In genomic region chr1:37427144-37427875, GRCm38 (mm10) we compare ENCODE assay signal across 17 mouse cellular contexts. TPM values are rescaled to one million over a fixed set of nuclear protein-coding genes. Genes with fewer than 3 reads are reported as not detected.
DNase-seq lines count a peak whose midpoint lies in the region; TF ChIP-seq lines count a peak whose summit lies in the region.
"Had no signal": no experiment of that assay in that cellular context is flagged by ENCODE, and none has a peak within 500 bp of the region (broad histone marks: within the 10 kb centered on the region; RNA-seq: fewer than 3 reads in every experiment).

No protein-coding gene starts in this region.

- no peaks in the 10 kb centered on the region for H3K27me3 ChIP-seq in splenic B cell, adult 2 months (ENCODE audit: control insufficient read depth, insufficient read depth, low read length, poor library complexity, severe bottlenecking)
- H3K27me3 ChIP-seq: embryonic facial prominence, embryonic 12.5 days; heart, embryonic 13.5 days; hindbrain, embryonic 15.5 days; Patski had no signal

- H3K27ac ChIP-seq in gastrocnemius, adult 2 months = peak overlapping the region; percentile 13; the same call in 1 of the 2 replicates
- H3K27ac ChIP-seq in layer of hippocampus, adult 2 months = no peak overlapping the region
- H3K27ac ChIP-seq: embryonic facial prominence, embryonic 12.5 days; heart, embryonic 13.5 days; hindbrain, embryonic 15.5 days had no signal

- no peak for DNase-seq in gastrocnemius, adult 2 months
- no peak for DNase-seq in gastrocnemius, postnatal 10 days
- DNase-seq in A20 (ENCODE audit: low read depth, low spot score) (peak; percentile 68), MEL-GATA-1-ER (ENCODE audit: extremely low read depth, low read depth) (peak; percentile 44)
- DNase-seq in splenic B cell, adult 2 months (ENCODE audit: low read depth, low spot score) = peak; percentile 25
- no peak for DNase-seq in adrenal gland, postnatal 36 days
- no peak for DNase-seq in layer of hippocampus, adult 2 months (ENCODE audit: low spot score in 2 of 2)
- DNase-seq: adrenal gland, postnatal 14 days; cerebellum, adult 2 months; cerebellum, postnatal 10 days; gastrocnemius, postnatal 25 days; heart, adult 11 months; heart, postnatal 36 days had no signal

- H3K4me3 ChIP-seq in gastrocnemius, adult 2 months = no peak overlapping the region
- no peak overlapping the region for H3K4me3 ChIP-seq in layer of hippocampus, adult 2 months
- H3K4me3 ChIP-seq: embryonic facial prominence, embryonic 12.5 days; heart, embryonic 13.5 days; hindbrain, embryonic 15.5 days had no signal

- no peaks in the 10 kb centered on the region; the same call in 1 of the 2 replicates for H3K36me3 ChIP-seq in splenic B cell, adult 2 months (ENCODE audit: control insufficient read depth, insufficient read depth, low read length, poor library complexity, severe bottlenecking)

- TF ChIP-seq CTCF in gastrocnemius, adult 2 months (IDR thresholded peaks at IDR 0.05) = no peak
- TF ChIP-seq CTCF in layer of hippocampus, adult 2 months (conservative IDR thresholded peaks at IDR 0.05) = no peak

- intact Hi-C loops in gastrocnemius, adult 2 months (cut with DNase I) = loop anchor here (5.0 kb wide), 1 partner anchor 700 kb away; the partner anchor contains the start of gene Rev1

RNA-seq across cellular contexts. Expression of gene Coa5, which starts 2.6 kb away (rescaled TPM):
- 10 to 100 TPM; 81.0 to 88.5 TPM for total RNA-seq in gastrocnemius, adult 2 months (2021)
- total RNA-seq in gastrocnemius, postnatal 10 days (2021) = 100 to 1,000 TPM in 1 of 2 experiments, 10 to 100 TPM in 1; 92.3 to 105 TPM
- total RNA-seq in adrenal gland, postnatal 36 days (2021) = 100 to 1,000 TPM; 103 to 112 TPM
- total RNA-seq in layer of hippocampus, adult 2 months (2021) = 10 to 100 TPM; 61.2 to 62.5 TPM

RNA-seq across cellular contexts. Expression of gene Unc50, which starts 2.6 kb away (rescaled TPM):
- 10 to 100 TPM; 14.2 to 16.6 TPM for total RNA-seq in gastrocnemius, adult 2 months (2021)
- total RNA-seq in gastrocnemius, postnatal 10 days (2021) = 10 to 100 TPM; 25.8 to 28.0 TPM
- total RNA-seq in adrenal gland, postnatal 36 days (2021) = 10 to 100 TPM; 65.1 to 73.8 TPM
- total RNA-seq in layer of hippocampus, adult 2 months (2021) = 10 to 100 TPM; 53.3 to 59.7 TPM

Comparison
In these comparisons a context has a peak if more than half of its experiments do, and no peak if none do; other contexts are left out.
1. DNase-seq: peak in A20 (single experiment), MEL-GATA-1-ER (single experiment) and splenic B cell, adult 2 months (single experiment); none in gastrocnemius, adult 2 months (single experiment), gastrocnemius, postnatal 10 days (single experiment), adrenal gland, postnatal 36 days (0 of 2) and layer of hippocampus, adult 2 months (0 of 2).